Mouse (Mus musculus) stomach, postnatal 0 days (tissue): ENCODE results near the gene Exog. TPM values are rescaled to one million over a fixed set of nuclear protein-coding genes. Genes with fewer than 3 reads are reported as not detected.
A peak's percentile ranks its signal among the peaks of the same experiment; 100 is the strongest.

Experiments used
- ATAC-seq: fragments of 200-750 bp; cut with Nextera tagmentation; 2 replicates; pipeline ENCODE4 v1.8.0; 2017; ENCODE audit not compliant: low FRiP score, low TSS enrichment
- DNase-seq: peaks from one replicate; pipeline ENCODE4 v3.0.0-alpha.2; 2016; ENCODE audit warnings: low spot score
- H3K27ac ChIP-seq: fragments of 300-500 bp; sonication (generic); replicated peaks from 2 replicates; pipeline ENCODE4 v1.5.1; 2014; ENCODE audit warnings: mild to moderate bottlenecking, control low read depth
- H3K27me3 ChIP-seq: fragments of 300-500 bp; sonication (generic); 2 replicates; pipeline ENCODE4 v1.6.1; 2014; ENCODE audit warnings: low read length; ENCODE audit not compliant: control insufficient read depth, insufficient read depth
- H3K36me3 ChIP-seq: fragments of 300-500 bp; sonication (generic); 2 replicates; pipeline ENCODE4 v1.6.1; 2014; ENCODE audit warnings: low read length, mixed read lengths; ENCODE audit not compliant: control insufficient read depth, insufficient read depth
- H3K4me1 ChIP-seq: fragments of 300-500 bp; sonication (generic); replicated peaks from 2 replicates; pipeline ENCODE4 v1.6.1; 2014; ENCODE audit warnings: antibody characterized with exemption; ENCODE audit not compliant: control insufficient read depth, insufficient read depth
- H3K4me2 ChIP-seq: fragments of 300-500 bp; sonication (generic); replicated peaks from 2 replicates; pipeline ENCODE4 v1.6.1; 2014; ENCODE audit warnings: low read depth, mild to moderate bottlenecking, control low read depth, moderate library complexity
- H3K4me3 ChIP-seq: fragments of 300-500 bp; sonication (generic); 2 replicates; pipeline ENCODE4 v1.5.1; 2014; ENCODE audit warnings: low read depth, low read length, control low read depth
- H3K9ac ChIP-seq: fragments of 300-500 bp; sonication (generic); 2 replicates; pipeline ENCODE4 v1.6.1; 2014; ENCODE audit warnings: mild to moderate bottlenecking, low read length, control low read depth, mixed read lengths
- H3K9me3 ChIP-seq: fragments of 300-500 bp; sonication (generic); 2 replicates; pipeline ENCODE4 v1.6.1; 2016; ENCODE audit warnings: low read length; ENCODE audit not compliant: control insufficient read depth
- CTCF ChIP-seq: IDR thresholded peaks from 2 replicates; pipeline ENCODE4 v1.5.1; 2016; ENCODE audit warnings: antibody characterized with exemption, low read depth, mild to moderate bottlenecking, moderate library complexity
- EP300 ChIP-seq: optimal IDR thresholded peaks from 2 replicates; pipeline ENCODE3; 2016; ENCODE audit warnings: antibody characterized with exemption
- WGBS: fragments of 180-500 bp; shearing (Covaris S2); extraction: QIAGEN DNeasy Blood & Tissue Kit; methylation state at CpG from one replicate; pipeline ENCODE4 v1.1.7; 2014; 5-methylcytosine and 5-hydroxymethylcytosine counted together
- polyA plus RNA-seq: library from polyadenylated mRNA; unstranded; fragments of >200 nt; fragmentation: Nextera tagmentation; extraction: Ambion mirVana; gene quantifications from 2 replicates; pipeline ENCODE4 v1.2.1, GENCODE M21; 2015

Exog gene
- polyA plus RNA-seq, 1 experiment from 2014 or later = 8.5 TPM

- no peak overlapping the region for H3K4me3 ChIP-seq
- no peak overlapping the region for H3K9ac ChIP-seq
- no peaks in the 10 kb centered on the region for H3K9me3 ChIP-seq
- H3K27me3 ChIP-seq = no peaks in the 10 kb centered on the region
- 72% methylated on average over 7 of the region's 7 CpGs for WGBS
- no peak for ATAC-seq
- peaks cover 15% of the 10 kb centered on the region for H3K36me3 ChIP-seq
- H3K27ac ChIP-seq = no peak overlapping the region
- no peak overlapping the region for H3K4me2 ChIP-seq
- no peaks in the 10 kb centered on the region for H3K4me1 ChIP-seq
- no peak for DNase-seq
- TF ChIP-seq CTCF (peak; percentile 61), EP300 (no peak)
These were observed 20.9 kb downstream of the Exog start for GRCm38 (mm10) chr9:119465595-119465994.

GRCm38 (mm10) chr9:119469691-119470353 is 25.1 kb downstream of the Exog start:
- no peak overlapping the region for H3K27ac ChIP-seq
- H3K9ac ChIP-seq = no peak overlapping the region
- 72% methylated on average over 8 of the region's 8 CpGs for WGBS
- no peak overlapping the region for H3K4me2 ChIP-seq
- DNase-seq = no peak
- H3K4me1 ChIP-seq = no peaks in the 10 kb centered on the region
- H3K36me3 ChIP-seq = peaks cover 3% of the 10 kb centered on the region; the same call in 1 of the 2 replicates
- H3K27me3 ChIP-seq = no peaks in the 10 kb centered on the region
- TF ChIP-seq EP300 (no peak), CTCF (no peak)
- no peaks in the 10 kb centered on the region for H3K9me3 ChIP-seq
- peak; percentile 11; the same call in 1 of the 2 replicates for ATAC-seq
- no peak overlapping the region for H3K4me3 ChIP-seq

- ATAC-seq (no peak), DNase-seq (no peak)
- Histone ChIP-seq H3K27ac (no peak overlapping the region), H3K36me3 (no peaks in the 10 kb centered on the region), H3K9me3 (no peaks in the 10 kb centered on the region), H3K9ac (no peak overlapping the region), H3K27me3 (no peaks in the 10 kb centered on the region), H3K4me1 (no peaks in the 10 kb centered on the region), H3K4me2 (no peak overlapping the region), H3K4me3 (no peak overlapping the region)
- TF ChIP-seq EP300 (no peak), CTCF (no peak)
- 60% methylated on average over 11 of the region's 11 CpGs for WGBS
These were observed 27.7 kb downstream of the Exog start for GRCm38 (mm10) chr9:119472412-119472918.

DNA sequence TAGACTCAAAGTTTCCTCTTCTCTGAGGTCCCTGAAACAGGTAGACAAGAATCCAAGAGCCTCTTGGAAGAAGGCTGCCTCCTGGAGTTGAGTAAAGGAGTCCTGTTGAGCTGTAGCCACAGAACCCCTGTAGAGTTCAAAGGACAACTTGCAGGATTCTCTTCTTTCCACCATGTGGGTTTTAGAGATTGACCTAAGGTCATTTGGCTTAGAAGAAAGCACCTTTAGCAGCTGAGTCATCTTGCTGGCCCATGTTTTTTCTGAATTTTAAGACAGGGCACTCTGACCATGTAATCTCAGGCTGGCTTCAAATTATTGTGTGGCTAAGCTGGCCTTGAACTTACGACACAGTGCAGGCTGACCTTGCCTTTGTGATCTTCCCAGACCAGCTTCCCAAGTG is 28.3 kb downstream of the Exog start:
- Histone ChIP-seq H3K4me3 (no peak overlapping the region), H3K27ac (no peak overlapping the region), H3K27me3 (no peaks in the 10 kb centered on the region), H3K4me2 (no peak overlapping the region), H3K36me3 (no peaks in the 10 kb centered on the region), H3K9me3 (no peaks in the 10 kb centered on the region), H3K9ac (no peak overlapping the region), H3K4me1 (no peaks in the 10 kb centered on the region)
- DNase-seq (no peak), ATAC-seq (no peak)
- 81% methylated on average over 1 of the region's 1 CpGs for WGBS
- TF ChIP-seq EP300 (no peak), CTCF (no peak)

DNA sequence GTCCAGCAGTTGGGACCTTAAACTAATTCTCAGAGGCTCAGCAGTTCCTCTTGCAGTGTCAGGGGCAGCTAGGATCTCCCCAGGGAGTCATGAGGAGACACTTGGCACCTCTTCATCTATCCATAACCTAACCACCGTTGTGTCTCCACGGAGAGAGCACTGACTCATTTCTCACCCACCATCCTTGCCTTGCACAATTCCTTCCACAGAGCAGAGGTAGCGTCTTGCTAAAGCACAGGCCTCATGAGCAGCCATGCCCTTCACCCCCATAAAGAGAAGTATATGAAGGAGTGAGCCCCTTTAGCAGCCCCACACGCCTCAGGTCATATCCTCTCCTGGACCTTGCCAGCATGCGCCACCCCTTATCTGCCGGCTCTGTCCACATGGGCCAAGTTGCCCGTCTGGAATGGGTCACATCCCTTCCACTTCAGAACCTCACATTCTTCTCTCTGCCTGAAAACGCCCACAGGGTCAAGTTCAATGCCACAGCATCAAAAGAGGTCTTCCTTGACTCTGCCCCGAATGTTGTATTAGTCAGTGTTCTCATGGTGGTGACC is 28.9 kb downstream of the Exog start:
- WGBS = 76% methylated on average over 9 of the region's 9 CpGs
- Histone ChIP-seq H3K4me3 (no peak overlapping the region), H3K36me3 (no peaks in the 10 kb centered on the region), H3K27ac (no peak overlapping the region), H3K27me3 (no peaks in the 10 kb centered on the region), H3K4me1 (no peaks in the 10 kb centered on the region), H3K4me2 (no peak overlapping the region), H3K9ac (no peak overlapping the region), H3K9me3 (no peaks in the 10 kb centered on the region)
- TF ChIP-seq CTCF (no peak), EP300 (no peak)
- DNase-seq (no peak), ATAC-seq (no peak)
